Mouse (Mus musculus) urinary bladder, postnatal 14 days (tissue): ENCODE data around the gene Traf4.

Source experiments
- DNase-seq: peaks from one replicate; pipeline ENCODE4 v3.0.0; 2021; ENCODE audit warnings: low spot score

The Traf4 gene

DNA sequence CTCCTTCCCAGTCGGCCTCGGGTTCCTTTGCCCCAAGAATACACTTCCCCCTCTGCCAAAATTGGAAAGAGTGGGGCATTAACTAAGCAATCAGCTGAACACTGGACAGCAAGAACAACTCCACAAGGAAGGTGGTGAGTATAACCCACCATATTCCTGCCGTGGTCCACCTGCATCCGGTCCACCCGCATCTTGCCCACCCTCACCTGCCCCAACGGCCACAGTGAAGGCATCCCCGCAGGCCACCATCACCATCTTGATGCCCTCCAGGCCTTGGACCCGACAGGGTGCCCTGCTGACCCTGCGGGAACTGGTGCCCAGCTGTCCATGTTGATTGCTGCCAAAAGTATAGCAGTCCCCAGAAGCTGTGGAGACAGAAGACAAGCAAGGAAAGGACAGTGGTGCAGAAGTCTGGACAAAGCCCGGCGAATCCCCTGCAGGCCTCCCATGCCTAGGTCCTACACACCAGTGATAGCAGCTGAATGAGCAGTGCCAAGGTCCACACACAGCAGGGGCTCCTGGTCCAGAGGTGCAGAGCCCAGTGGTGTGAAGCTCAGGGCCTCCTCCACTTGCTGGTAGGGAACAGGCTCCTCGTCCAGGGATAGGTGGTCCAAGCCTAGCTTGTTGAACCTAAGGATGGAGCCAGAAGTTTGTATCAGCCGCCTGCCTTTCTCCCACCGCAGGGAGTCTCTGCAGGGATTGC lies 2.0 kb upstream of the Traf4 start:
- no peak for DNase-seq

DNA sequence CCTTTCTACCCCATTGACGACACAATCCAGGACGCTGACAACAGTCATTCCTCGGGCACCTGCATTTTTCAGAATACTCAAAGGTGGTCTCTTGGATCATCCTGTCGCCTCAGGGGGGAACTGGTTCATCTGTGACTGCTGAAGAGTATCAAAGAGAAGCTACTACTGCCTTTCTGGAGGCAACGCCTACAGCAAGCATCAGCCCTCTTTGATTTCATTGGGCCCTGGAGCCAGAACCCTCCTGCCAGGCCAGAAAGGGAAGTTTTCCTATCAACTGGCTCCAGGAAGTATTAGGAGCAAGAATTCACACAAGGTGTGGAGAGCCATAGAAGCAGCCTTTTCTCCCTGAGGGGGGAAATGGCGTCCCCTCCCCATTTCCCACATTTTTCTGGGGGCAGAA lies 1.3 kb upstream of the Traf4 start:
- DNase-seq, result no peak

DNA sequence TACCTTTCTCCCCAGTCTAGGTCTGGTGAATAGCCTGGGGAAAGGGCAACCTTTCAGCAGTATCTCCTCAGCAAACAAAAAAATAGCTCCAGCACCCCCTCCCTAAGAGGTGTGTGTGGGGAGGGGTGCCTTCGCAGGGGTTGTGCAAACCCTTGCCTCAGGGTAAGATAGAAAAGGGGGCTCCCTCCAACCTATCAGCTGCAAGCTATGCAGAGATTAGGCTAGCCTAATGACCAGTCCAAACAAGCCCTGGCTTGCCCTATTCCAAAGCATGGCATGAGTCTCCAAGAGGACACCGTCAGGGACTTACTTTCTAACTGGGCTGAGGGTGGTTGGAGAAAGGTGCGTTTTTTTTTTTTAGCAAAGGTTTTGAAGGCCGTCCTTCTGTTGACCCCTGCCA lies 772 bp upstream of the Traf4 start:
- peak; percentile 76 for DNase-seq

DNA sequence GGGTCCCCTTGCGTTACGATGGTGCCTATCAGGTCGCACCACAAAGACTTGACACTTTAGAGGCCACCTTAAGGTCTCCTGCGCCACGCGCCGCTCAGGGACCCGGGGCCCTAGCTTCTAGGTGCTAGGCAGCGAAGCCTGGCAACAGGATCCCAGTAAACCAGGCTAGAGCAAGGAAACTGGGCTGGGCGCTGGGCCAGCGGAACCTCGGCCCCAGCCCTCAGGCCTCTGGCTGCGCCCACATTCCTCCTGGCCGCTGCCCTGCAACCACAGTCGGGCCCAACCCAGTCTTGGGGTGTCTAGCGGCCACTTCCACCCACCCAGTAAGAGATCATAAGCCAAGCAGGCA lies 346 bp upstream of the Traf4 start:
- DNase-seq, result peak; percentile 78

DNA sequence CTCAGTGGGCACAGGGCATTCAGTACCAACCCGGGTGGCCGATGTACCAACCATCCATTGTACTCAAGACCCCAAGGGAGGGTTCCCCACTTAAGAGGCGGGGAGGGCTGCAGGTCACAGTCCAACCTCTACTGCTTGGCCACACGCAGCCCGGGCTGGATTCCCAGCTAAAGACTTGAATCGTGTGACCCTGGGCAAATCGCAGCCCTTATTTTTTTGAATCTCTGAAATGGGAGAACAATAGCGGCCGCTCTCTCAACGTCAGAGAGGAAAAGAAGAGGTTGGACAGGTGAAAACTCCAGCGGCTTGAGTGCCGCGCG lies 825 bp downstream of the Traf4 start:
- no peak for DNase-seq

DNA sequence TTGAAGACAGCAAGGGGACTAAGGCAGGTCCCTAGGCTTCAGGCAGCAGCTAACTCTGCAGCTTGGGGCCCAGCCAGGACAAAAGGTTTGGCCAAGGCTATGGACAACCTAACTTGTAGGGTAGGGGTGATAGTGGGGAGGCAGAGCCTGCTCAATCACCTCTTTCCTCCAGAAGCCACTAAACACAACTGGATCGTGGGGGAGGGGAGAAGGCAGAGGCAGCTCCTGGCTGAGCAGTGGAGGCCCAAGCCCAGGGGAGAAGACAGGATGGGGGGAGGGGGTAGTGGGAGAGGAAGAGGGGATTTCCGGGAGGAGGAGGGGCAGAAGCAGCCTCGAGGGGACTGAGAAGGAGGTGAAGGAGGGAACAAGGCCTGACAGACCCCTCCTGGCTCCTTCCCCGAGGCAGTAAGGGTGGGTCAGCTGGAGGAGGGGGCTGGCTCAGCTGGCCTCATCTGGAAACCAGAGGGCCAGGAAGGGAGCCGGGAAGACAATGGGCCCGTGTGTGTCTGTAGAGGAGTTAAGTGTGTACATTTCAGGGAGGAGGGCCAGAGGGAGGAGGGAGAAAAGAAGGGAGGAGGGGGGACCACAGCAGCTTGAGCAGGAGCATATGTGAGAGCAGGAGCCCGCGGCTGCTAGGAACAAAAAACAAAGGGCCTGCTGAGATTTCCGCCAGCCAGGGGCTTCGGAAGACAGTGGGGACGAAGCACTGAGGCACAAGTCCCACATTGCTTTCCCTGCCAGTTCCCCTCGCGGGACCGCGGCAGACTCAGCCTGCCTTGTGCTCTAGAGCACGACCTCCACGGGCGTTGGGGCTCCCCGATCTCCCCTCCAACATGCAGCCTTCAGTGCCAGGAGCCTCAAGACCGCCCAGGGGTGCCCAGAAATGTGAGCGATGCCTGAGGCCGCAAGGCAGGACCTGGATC lies 1.4 kb downstream of the Traf4 start:
- DNase-seq, result peak; percentile 62

DNA sequence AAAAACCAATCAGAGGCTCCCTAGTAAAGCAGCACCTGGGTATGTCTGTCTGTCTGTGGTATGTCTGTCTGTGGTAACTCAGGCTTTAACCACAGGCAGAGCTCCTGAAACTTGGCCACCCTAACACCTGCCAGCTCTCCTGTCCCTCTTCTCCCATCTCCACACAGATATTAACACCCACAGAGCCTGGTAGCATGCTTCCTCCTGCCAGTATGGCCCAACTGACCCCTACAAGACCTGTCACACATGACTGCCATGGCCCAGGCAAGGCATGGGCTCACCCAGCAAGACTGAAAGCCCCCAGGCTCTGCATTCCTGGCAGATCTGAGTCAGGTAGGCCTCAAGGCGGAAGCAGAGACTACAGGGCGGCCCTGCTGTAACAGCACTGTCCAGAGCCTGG lies 2.3 kb downstream of the Traf4 start:
- DNase-seq, result no peak

DNA sequence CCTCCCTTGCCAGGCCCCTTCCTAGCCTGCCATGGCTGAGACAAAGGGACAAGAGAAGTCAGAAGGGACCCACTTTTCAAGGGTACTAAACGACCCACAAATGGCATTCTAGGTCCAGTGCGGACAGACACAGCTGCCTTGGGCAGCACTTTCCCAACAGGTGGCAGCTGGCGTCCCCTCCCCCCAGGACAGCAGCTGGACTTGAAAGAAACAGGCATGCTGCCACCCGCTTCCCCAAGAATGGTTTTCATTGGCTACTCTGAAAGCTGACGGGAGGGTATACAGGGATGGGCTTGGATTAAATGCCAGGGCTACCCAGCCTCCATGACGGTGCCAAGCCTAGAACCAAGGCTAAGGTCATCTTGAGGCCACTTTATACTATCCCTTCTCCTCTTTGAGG lies 2.9 kb downstream of the Traf4 start:
- DNase-seq, result no peak

DNA sequence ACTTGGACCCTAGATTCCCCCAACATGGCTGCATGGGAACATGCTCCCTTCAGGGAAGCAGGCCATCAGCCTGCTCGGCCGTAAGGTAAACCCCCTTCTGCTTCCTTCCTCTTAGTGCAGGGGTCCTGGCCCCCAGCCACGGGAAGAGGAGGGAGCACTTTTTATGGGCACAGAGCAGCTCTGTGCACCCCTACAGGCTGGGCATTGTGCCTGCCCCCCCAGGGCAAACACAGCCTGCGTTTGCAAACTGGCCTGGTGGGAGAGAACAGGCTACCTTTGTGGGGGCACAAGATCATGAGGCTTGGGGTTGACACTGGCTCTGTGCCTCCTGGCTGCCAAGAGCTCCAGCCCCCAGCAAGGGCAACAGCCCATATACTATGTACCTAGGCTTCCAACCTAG lies 3.4 kb downstream of the Traf4 start:
- DNase-seq, result no peak

DNA sequence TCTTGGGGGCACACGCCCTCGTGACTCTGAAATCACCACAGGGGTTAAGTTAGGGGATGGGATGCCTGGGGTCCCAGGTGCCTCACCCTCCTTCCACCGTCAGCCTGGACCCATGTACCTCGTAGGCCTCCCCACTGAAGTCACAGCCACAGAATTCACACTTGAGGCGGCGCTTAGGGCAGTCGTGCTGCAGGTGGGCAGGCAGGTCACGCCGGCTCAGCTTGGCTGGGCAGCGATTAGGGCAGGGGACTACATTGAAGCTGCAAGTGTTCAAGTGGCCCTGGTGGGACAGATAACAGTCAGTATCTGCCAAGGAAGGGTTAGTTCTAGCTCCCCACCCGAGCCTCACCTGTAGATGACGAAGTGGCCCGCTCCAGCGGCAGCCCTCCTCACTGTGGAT lies 4.2 kb downstream of the Traf4 start:
- no peak for DNase-seq

DNA sequence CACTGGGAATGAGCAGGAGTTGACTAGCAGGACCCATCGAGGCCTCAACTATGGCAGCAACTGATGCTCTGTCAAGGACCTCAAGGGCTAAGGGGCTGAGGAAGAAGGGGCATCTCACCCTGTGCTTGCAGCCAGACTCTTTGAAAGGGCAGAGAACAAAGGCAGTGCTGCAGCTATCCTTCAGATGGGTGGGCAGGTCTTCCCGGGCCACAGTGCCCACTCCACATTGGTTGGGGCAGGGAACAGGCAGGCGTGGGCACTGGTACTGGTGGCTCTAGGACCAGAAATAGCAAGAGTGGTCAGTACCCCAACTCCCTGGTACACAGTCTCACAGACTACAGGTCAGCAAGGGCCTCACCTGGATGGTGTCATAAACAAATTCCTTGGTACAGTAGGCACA lies 4.7 kb downstream of the Traf4 start:
- no peak for DNase-seq

DNA sequence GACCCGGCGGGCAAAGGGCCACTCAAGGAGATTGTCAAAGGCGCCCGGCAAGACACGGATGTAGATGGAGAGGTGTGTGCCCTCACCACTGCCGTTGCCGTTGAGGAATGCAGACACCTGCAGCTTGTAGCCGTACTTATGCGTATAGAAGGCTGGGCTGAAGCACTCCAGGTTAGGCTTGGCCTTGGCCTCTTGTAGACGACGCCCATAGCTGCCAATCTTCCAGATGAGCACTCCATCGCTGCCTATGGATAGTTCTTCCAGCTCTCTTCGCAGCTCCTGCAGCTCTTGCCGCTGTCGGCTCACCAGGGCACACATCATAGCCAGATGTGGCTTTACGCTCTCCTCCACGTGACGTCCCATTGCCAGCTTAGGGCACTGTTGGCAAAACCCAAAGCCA lies 5.2 kb downstream of the Traf4 start:
- no peak for DNase-seq

DNA sequence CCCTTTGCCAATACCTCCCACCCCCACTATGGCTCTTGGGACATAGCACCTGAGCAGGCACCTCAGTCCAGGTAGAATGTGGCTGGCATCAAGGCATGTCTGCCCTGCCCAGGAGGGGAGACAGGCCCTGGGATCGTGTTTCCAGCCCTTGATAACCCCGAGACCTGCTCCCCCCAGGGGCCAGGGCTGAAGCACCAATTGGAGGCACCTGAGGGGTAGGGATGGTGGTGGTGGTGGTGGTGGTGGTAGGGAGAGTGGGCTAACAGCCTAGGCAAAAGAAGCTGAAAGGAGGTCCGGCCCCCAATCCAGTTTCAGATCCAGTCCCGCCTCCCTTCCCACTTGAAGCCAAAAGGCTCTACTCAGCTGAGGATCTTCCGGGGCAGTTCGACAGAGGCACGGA lies 5.8 kb downstream of the Traf4 start:
- DNase-seq, result no peak

DNA sequence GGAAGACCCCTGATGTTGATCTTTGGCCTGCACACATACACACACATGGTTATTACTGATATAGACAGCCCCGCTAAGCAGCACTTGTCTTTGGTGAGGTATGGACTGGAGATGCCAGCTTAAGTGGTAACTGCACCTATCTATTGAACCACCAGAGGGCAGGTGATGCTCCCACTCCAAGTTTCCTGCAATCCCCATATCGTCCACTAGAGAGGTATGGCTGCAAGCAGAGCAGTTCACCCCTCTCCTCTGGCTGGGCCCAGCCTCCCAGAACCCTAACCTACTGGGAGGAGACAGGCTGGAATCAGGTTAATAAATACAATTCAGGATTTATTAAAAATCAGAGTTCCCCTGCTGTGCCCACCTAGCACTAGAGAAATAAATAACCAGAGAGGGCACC lies 6.3 kb downstream of the Traf4 start:
- peak; percentile 82 for DNase-seq

DNA sequence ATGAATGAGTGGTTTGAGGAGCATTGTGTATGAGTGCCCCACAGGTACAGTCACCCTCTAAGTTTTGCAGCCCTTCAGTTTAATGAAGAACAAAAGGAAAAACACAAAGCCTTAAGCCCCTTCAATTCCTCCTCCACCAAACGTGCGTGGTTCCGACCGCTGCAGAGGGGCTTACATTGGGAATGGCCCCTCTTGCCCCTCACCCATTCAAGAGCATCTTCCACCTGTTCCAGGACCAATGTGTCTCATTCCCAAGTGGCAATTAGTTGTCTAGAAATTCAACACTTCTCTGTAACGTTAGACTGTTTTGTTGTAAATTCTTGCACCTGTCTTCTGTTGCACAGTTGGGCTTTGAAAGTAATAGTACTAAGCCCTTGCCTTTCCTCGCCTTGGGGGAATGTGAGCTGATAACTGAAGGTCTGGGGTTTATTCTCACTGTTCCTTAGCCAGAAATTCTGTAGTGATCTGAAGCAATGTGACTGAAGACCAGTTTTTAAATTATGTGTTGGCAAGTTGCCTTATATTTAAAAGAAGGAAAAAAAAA lies 9.2 kb downstream of the Traf4 start:
- no peak for DNase-seq

DNA sequence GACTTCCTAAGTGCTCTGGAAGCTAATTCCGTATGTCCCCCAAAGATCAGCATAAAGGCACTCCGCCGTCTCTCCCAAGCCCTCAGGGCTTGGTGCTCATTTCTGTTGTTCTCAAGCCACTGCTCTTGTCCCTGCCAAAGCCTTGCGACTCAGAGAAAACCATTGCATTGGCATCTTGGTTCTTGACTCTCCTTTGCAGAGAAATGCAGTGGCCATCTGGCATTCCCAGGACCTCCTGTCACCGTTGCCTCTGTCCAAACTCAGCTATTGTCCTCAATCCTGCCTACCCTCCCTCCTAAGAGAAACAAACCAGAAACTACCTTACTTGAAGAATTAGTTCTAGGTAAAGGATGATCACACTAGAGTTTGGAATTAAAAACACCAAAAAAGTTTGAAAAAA lies 9.7 kb downstream of the Traf4 start:
- no peak for DNase-seq

DNA sequence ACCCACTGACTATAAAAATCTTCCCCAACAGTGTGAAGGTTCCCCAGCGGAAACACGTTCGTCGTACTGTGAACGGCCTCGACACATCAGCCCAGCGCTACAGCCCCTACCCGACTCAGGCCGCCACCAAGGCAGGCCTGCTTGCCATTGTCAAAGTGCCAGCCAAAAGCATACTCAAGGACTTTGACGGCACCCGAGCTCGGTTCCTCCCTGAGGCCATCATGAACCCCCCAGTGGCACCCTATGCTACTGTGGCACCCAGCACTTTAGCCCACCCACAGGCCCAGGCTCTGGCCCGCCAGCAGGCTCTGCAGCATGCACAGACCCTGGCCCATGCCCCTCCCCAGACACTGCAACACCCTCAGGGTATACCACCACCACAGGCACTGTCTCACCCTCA lies 11.6 kb downstream of the Traf4 start:
- no peak for DNase-seq

DNA sequence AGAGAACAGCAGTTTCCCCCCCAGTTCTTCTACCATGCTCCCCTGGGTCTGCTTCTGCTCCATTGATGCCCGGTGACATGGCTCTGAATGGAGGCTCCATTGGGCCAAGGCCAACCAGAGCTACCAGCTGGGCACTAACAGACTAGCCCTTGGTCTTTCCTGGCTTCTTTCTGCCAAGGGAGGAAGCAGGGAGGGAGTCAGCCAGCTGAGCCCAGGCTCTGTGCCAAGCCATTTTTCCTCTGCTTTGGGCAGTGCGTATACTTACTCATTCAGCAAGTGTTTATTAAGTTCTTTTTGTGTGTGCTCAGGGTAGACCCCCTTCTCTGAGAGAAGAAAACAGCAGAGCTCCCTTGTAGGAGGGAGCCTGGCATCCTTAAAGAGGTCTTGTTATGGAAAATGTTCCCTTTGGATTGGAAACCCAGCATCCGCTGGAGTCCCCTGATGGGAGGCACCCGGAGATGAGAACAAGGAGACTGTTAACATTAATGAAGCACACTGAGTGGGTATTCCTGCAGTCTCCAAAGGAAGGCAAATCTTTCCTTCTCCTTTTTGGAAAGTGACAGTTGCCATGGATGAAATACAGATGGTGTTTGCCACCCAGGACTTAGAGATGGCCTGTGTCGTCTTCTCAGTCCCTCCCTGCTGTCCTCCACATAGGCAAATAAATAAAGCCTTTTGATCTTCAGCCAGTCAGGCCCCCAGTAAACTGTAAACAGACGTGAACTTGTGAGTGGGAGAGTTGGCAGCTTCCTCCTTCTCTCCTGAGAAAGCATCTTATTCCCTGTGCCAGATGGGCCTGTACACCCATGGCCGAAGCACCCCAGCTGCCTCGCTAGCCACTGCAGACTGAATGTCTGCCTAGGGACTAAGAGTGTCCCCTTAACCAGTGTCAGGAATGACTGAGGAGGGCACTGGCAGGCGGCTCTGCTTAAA lies 12.8 kb downstream of the Traf4 start:
- DNase-seq, result peak; percentile 54

DNA sequence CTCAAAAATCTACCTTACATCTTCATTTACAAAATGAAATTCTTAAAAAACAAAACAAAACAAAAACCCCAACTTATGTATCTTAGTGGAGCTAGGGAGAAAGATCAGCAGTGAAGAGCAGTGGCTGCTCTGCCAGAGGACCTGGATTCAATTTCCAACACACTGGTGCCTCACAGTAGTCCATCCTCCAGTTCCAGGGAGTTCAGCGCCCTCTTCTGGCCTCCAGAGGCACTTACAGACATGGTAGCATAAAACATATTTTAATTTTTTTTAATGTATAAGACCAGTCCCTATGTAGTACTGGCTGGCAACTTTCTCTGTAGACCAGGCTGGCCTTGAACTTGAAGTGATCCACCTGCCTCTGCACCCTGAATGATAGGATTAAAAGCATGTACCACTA lies 14.2 kb downstream of the Traf4 start:
- DNase-seq, result no peak

DNA sequence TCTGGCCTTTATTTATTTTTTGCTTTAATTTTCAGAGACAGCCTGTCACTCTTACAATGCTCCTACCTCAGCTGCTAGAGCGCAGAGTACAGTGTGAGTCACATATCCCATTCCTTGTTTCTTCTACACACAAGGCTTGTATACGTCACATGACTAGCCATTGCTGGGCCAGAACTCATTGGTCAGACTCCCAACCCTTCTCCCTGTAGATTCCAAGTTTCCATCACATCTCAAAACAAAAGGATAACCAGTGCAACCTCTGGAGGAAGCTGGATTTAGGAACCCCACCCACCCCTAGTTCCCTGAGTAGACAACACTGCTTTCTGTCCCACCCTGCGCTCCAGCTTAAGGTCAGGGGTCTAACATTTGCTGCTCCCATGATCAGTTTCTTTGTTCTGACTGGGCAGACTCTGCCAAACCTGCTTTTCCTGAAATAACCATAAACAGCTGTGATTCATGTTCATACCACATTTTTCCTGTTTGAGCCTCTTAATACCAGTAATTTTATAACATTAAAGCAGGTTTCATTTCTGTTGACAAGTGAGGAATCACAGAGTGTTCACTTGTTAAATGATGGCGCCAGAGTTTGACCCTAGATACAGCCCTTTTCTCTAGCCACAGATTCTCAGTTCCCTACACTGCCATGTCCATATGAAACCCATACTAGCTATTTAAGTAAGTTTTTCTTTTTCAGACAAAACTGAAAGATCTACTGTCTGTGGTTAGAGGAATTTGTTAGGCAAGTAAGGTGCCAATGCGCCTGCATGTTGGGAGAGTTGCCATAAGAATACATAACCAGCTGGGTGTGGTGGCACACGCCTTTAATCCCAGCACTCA lies 18.5 kb downstream of the Traf4 start:
- DNase-seq, result no peak

DNA sequence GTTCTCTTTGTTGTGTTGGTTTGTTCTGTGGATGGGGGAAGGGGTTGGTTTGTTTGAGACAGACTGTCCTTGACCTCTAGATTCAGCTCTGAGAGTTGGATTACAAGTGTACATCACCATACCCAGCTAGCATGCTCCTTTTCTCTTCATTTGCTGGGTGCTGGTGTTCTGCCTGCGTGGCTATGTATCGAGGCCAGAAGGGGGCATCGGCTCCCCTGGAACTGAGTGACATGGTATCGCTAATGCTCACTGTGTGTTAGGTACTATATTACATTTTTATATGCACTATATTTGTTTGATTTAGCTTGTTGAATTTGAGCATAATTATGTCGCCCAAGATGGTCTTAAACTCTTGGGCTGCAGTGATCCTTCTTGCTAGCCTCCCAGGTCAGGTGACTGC lies 19.2 kb downstream of the Traf4 start:
- DNase-seq, result no peak

DNA sequence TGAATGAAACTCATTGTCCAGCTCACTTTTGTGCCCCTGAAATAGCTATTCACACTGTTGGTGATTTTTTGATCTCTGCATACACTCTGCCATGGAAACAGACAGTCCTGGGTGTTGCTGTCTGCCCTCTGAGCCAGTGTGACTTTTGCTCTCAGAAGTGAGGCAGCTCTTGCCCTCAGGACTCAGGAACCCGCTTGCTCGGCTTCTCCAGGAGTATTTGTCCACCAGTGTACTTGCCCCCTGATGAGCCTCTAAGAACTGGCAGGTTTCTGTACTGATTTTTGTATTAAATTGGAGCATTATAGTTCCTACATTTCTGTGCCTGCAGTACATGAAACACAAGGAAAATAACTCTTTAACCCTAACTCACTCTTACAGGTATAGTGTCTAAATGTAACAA lies 21.9 kb downstream of the Traf4 start:
- no peak for DNase-seq
